Mouse (Mus musculus): ENCODE data around the gene Rnd1.

Gene Rnd1

GRCm38 (mm10) chr15:98677977-98678376, 716 bp upstream of the Rnd1 start:
- no peak for DNase-seq

- DNase-seq: peak in 1 of 2 experiments; percentile 40
Observed at GRCm38 (mm10) chr15:98676471-98676870, 790 bp downstream of the Rnd1 start.

GRCm38 (mm10) chr15:98675634-98676250, 1.5 kb downstream of the Rnd1 start:
- DNase-seq: no peak

- DNase-seq: no peak
Observed at GRCm38 (mm10) chr15:98674994-98675545, 2.2 kb downstream of the Rnd1 start.

- no peak for DNase-seq
Observed at GRCm38 (mm10) chr15:98674284-98674993, 2.8 kb downstream of the Rnd1 start.

GRCm38 (mm10) chr15:98673732-98674131, 3.5 kb downstream of the Rnd1 start:
- no peak for DNase-seq

- peak in 1 of 2 experiments; percentile 22 for DNase-seq
Observed at GRCm38 (mm10) chr15:98672592-98672991, 4.7 kb downstream of the Rnd1 start.

GRCm38 (mm10) chr15:98664042-98664907, 13.0 kb downstream of the Rnd1 start:
- peak in 1 of 2 experiments; percentile 50 for DNase-seq

- DNase-seq: peak; percentile 98
Observed at GRCm38 (mm10) chr15:98662567-98663545, 14.4 kb downstream of the Rnd1 start, which contains the start of gene Ddx23. Gene Ddx23, minus strand, starts transcription at chr15:98662894.

- DNase-seq: no peak
Observed at GRCm38 (mm10) chr15:98662198-98662566, 15.1 kb downstream of the Rnd1 start.

GRCm38 (mm10) chr15:98656982-98657751, 20.1 kb downstream of the Rnd1 start:
- DNase-seq: no peak

- no peak for DNase-seq
Observed at GRCm38 (mm10) chr15:98652174-98652573, 25.1 kb downstream of the Rnd1 start.

- DNase-seq: no peak
Observed at GRCm38 (mm10) chr15:98651431-98651830, 25.8 kb downstream of the Rnd1 start.

GRCm38 (mm10) chr15:98648071-98648470, 29.2 kb downstream of the Rnd1 start:
- DNase-seq: no peak

GRCm38 (mm10) chr15:98647308-98647707, 30.0 kb downstream of the Rnd1 start:
- DNase-seq: no peak

- no peak for DNase-seq
Observed at GRCm38 (mm10) chr15:98646737-98647136, 30.5 kb downstream of the Rnd1 start.

- DNase-seq: peak; percentile 52 to 58
Observed at GRCm38 (mm10) chr15:98645057-98646026, 31.9 kb downstream of the Rnd1 start.

GRCm38 (mm10) chr15:98644406-98644805, 32.9 kb downstream of the Rnd1 start:
- no peak for DNase-seq

GRCm38 (mm10) chr15:98640157-98640556, 37.1 kb downstream of the Rnd1 start:
- peak; percentile 49 to 61 for DNase-seq

GRCm38 (mm10) chr15:98637155-98637554, 40.1 kb downstream of the Rnd1 start:
- DNase-seq: no peak
